Mouse (Mus musculus) limb, embryonic 10.5 days (tissue): ENCODE data around the gene Stx7. TPM values are rescaled to one million over a fixed set of nuclear protein-coding genes. Genes with fewer than 3 reads are reported as not detected.

Experiments used
- DNase-seq: peaks from one replicate; pipeline ENCODE4 v3.0.0-alpha.2; 2017; ENCODE audit warnings: low spot score
- H3K27ac ChIP-seq: fragments of 300-500 bp; sonication (generic); 2 replicates; pipeline ENCODE4 v1.5.1; 2016; ENCODE audit warnings: mild to moderate bottlenecking
- H3K27me3 ChIP-seq: fragments of 300-500 bp; sonication (generic); 2 replicates; pipeline ENCODE4 v1.6.1; 2016; ENCODE audit warnings: low read depth, mild to moderate bottlenecking; ENCODE audit not compliant: poor library complexity, severe bottlenecking
- H3K36me3 ChIP-seq: fragments of 300-500 bp; sonication (generic); 2 replicates; pipeline ENCODE4 v1.6.1; 2016; ENCODE audit warnings: mild to moderate bottlenecking, moderate library complexity
- H3K4me1 ChIP-seq: fragments of 300-500 bp; sonication (generic); 2 replicates; pipeline ENCODE4 v1.6.1; 2016
- H3K4me3 ChIP-seq: fragments of 300-500 bp; sonication (generic); 2 replicates; pipeline ENCODE4 v1.5.1; 2016; ENCODE audit warnings: mild to moderate bottlenecking, moderate library complexity
- H3K9me3 ChIP-seq: fragments of 300-500 bp; sonication (generic); replicated peaks from 2 replicates; pipeline ENCODE4 v1.6.1; 2016; ENCODE audit warnings: mild to moderate bottlenecking
- WGBS: fragments of 180-500 bp; shearing (Covaris S2); methylation state at CpG from one replicate; pipeline ENCODE4 v1.1.7; 2016; 5-methylcytosine and 5-hydroxymethylcytosine counted together
- polyA plus RNA-seq: library from polyadenylated mRNA; unstranded; fragments of >200 nt; fragmentation: Nextera tagmentation; extraction: Ambion mirVana; gene quantifications from 2 replicates; pipeline ENCODE4 v1.2.1, GENCODE M21; 2016

Gene Stx7
- polyA plus RNA-seq, 1 experiment from 2014 or later, result 34.1 TPM

GRCm38 (mm10) chr10:24232281-24232680 is 83.2 kb downstream of the Stx7 start:
- 74% methylated on average over 4 of the region's 4 CpGs for WGBS
- no peak for DNase-seq
- no peaks in the 10 kb centered on the region for H3K9me3 ChIP-seq

GRCm38 (mm10) chr10:24235426-24236283 is 86.6 kb downstream of the Stx7 start:
- Histone ChIP-seq H3K27me3 (0 out of 2 replicates have a peak, but pooled peaks cover 5% of the 10 kb centered on the region), H3K27ac (no peak overlapping the region), H3K36me3 (no peaks in the 10 kb centered on the region), H3K9me3 (no peaks in the 10 kb centered on the region), H3K4me3 (no peak overlapping the region), H3K4me1 (0 out of 2 replicates have a peak, but pooled peaks cover 3% of the 10 kb centered on the region)
- WGBS, result 87% methylated on average over 23 of the region's 23 CpGs
- no peak for DNase-seq

More at GRCm38 (mm10) chr10:24232281-24232680, 83.2 kb downstream of the Stx7 start:
- Histone ChIP-seq H3K4me1 (0 out of 2 replicates have a peak, but pooled peaks cover 6% of the 10 kb centered on the region), H3K27me3 (peaks cover 19% of the 10 kb centered on the region; the same call in 1 of the 2 replicates), H3K27ac (no peak overlapping the region), H3K36me3 (no peaks in the 10 kb centered on the region), H3K4me3 (no peak overlapping the region)

Other genes with a start within 250 kb of the Stx7 start
- gene Taar1, start 228.9 kb upstream of the Stx7 start, polyA plus RNA-seq, result not detected in 2 replicates
- gene Taar2, start 210.7 kb upstream of the Stx7 start, polyA plus RNA-seq, result not detected in 2 replicates
- gene Taar3, start 199.7 kb upstream of the Stx7 start, polyA plus RNA-seq, result not detected in 2 replicates
- gene Taar4, start 188.8 kb upstream of the Stx7 start, polyA plus RNA-seq, result not detected in 2 replicates
- gene Taar5, start 178.6 kb upstream of the Stx7 start, polyA plus RNA-seq, result not detected in 2 replicates
- gene Taar6, start 163.7 kb upstream of the Stx7 start, polyA plus RNA-seq, result not detected in 2 replicates
- gene Taar7a, start 155.8 kb upstream of the Stx7 start, polyA plus RNA-seq, result not detected in 2 replicates
- not detected in 2 replicates for gene Taar7b, start 149.4 kb upstream of the Stx7 start, polyA plus RNA-seq
- gene Taar7d, start 122.1 kb upstream of the Stx7 start, polyA plus RNA-seq, result not detected in 2 replicates
- gene Taar7e, start 111.7 kb upstream of the Stx7 start, polyA plus RNA-seq, result not detected in 2 replicates
- gene Taar7f, start 99.8 kb upstream of the Stx7 start, polyA plus RNA-seq, result not detected in 2 replicates
- not detected in 2 replicates for gene Taar8a, start 72.8 kb upstream of the Stx7 start, polyA plus RNA-seq
- gene Taar8b, start 57.0 kb upstream of the Stx7 start, polyA plus RNA-seq, result not detected in 2 replicates
- gene Taar8c, start 47.4 kb upstream of the Stx7 start, polyA plus RNA-seq, result not detected in 2 replicates
- gene Taar9, start 39.8 kb upstream of the Stx7 start, polyA plus RNA-seq, result not detected in 2 replicates
- gene Moxd1, start 74.2 kb downstream of the Stx7 start, polyA plus RNA-seq, result 3.2 and 6.0 TPM in 2 replicates